In genomic region chr6:55202913-55203910, GRCm38 (mm10) we compare ENCODE assay signal across 8 mouse cellular contexts. TPM values are rescaled to one million over a fixed set of nuclear protein-coding genes. Genes with fewer than 3 reads are reported as not detected.
A peak's percentile ranks its signal among the peaks of the same experiment; 100 is the strongest.
DNase-seq lines count a peak whose midpoint lies in the region; ATAC-seq lines count a peak whose summit lies in the region.

TSS of gene Mindy4 (plus strand) at chr6:55203383.

- no peaks in the 10 kb centered on the region for H3K36me3 ChIP-seq in heart, embryonic 12.5 days
- H3K36me3 ChIP-seq in kidney, embryonic 16.5 days (ENCODE audit: insufficient read depth, low read length) = no peaks in the 10 kb centered on the region

- peak within 1 kb of the TSS; percentile 74 for H3K27ac ChIP-seq in heart, embryonic 12.5 days (ENCODE audit: poor library complexity, severe bottlenecking)
- H3K27ac ChIP-seq in kidney, embryonic 16.5 days (ENCODE audit: low read length) = peak within 1 kb of the TSS; percentile 90

- peaks cover 12% of the 10 kb centered on the region for H3K4me1 ChIP-seq in heart, embryonic 12.5 days (replicated peaks)
- peaks cover 12% of the 10 kb centered on the region; the same call in 1 of the 2 replicates for H3K4me1 ChIP-seq in kidney, embryonic 16.5 days (ENCODE audit: insufficient read depth, low read length)

- peak within 1 kb of the TSS; percentile 60 for H3K9ac ChIP-seq in heart, embryonic 12.5 days
- H3K9ac ChIP-seq in kidney, embryonic 16.5 days (replicated peaks; ENCODE audit: low read length) = peak within 1 kb of the TSS; percentile 72

- H3K27me3 ChIP-seq in heart, embryonic 12.5 days (replicated peaks) = no peaks in the 10 kb centered on the region
- no peaks in the 10 kb centered on the region for H3K27me3 ChIP-seq in kidney, embryonic 16.5 days (ENCODE audit: insufficient read depth, low read length)

- no peaks in the 10 kb centered on the region for H3K9me3 ChIP-seq in heart, embryonic 12.5 days (replicated peaks)
- no peaks in the 10 kb centered on the region for H3K9me3 ChIP-seq in kidney, embryonic 16.5 days (ENCODE audit: low read length)

- ATAC-seq in heart, embryonic 12.5 days (ENCODE audit: insufficient number of reproducible peaks, low FRiP score) = peak; percentile 89
- ATAC-seq in kidney, embryonic 16.5 days (ENCODE audit: low FRiP score, low TSS enrichment) = peak; percentile 97

- peak within 1 kb of the TSS; percentile 60 for H3K4me3 ChIP-seq in heart, embryonic 12.5 days
- peak within 1 kb of the TSS; percentile 64 for H3K4me3 ChIP-seq in kidney, embryonic 16.5 days (ENCODE audit: low read length)

- peak; percentile 50 for DNase-seq in CD4-positive helper T cell, adult 2 months (ENCODE audit: low read depth, low spot score)
- peak; percentile 12 for DNase-seq in c-Kit-negative CD71-positive TER-119-positive erythroid progenitor cells, embryonic 14.5 days (ENCODE audit: low read depth, low spot score)
- peak; percentile 30 for DNase-seq in fat pad, adult 2 months (ENCODE audit: extremely low read depth, low read depth, low spot score)
- DNase-seq in liver = peak; percentile 77
- peak; percentile 39 to 40 for DNase-seq in monocyte, adult 2 months (ENCODE audit: low read depth in 1 of 2, low spot score in 2 of 2)
- peak; percentile 69 to 72 for DNase-seq in spleen, postnatal 4 days (ENCODE audit: low spot score in 2 of 2)

- WGBS in heart, embryonic 12.5 days = 4% methylated on average over 33 of the region's 33 CpGs
- 4% methylated on average over 33 of the region's 33 CpGs for WGBS in kidney, embryonic 16.5 days

- H3K4me2 ChIP-seq in heart, embryonic 12.5 days = peak within 1 kb of the TSS; percentile 71
- peak within 1 kb of the TSS; percentile 64 for H3K4me2 ChIP-seq in kidney, embryonic 16.5 days (replicated peaks; ENCODE audit: low read depth, low read length)

RNA-seq across cellular contexts. Expression of gene Mindy4, which starts in this region (rescaled TPM):
- polyA plus RNA-seq in heart, embryonic 12.5 days (2016; fragmentation: Nextera tagmentation; extraction: Ambion mirVana) = 6.3 and 7.8 TPM in 2 replicates
- polyA plus RNA-seq in kidney, embryonic 16.5 days (2015; fragmentation: Nextera tagmentation; extraction: Ambion mirVana) = 17.0 and 19.3 TPM in 2 replicates

Comparison
In these comparisons a context has a peak if more than half of its experiments do, and no peak if none do; other contexts are left out.
1. Peak in every context shown above with its lines: DNase-seq, ATAC-seq, H3K4me3 ChIP-seq and H3K27ac ChIP-seq.
2. DNase-seq: peak in every context shown above with its lines; median percentile 77 in liver; 70 in spleen, postnatal 4 days; 50 in CD4-positive helper T cell, adult 2 months; 40 in monocyte, adult 2 months; 30 in fat pad, adult 2 months; 12 in c-Kit-negative CD71-positive TER-119-positive erythroid progenitor cells, embryonic 14.5 days.